Mouse (Mus musculus): Measurements from ENCODE around the gene Dync2h1.
"Not testable (repeated sequence)": the region's sequence is repeated elsewhere in the genome, so short reads cannot be mapped to it uniquely, and the experiment has no call there.

Gene Dync2h1

DNA sequence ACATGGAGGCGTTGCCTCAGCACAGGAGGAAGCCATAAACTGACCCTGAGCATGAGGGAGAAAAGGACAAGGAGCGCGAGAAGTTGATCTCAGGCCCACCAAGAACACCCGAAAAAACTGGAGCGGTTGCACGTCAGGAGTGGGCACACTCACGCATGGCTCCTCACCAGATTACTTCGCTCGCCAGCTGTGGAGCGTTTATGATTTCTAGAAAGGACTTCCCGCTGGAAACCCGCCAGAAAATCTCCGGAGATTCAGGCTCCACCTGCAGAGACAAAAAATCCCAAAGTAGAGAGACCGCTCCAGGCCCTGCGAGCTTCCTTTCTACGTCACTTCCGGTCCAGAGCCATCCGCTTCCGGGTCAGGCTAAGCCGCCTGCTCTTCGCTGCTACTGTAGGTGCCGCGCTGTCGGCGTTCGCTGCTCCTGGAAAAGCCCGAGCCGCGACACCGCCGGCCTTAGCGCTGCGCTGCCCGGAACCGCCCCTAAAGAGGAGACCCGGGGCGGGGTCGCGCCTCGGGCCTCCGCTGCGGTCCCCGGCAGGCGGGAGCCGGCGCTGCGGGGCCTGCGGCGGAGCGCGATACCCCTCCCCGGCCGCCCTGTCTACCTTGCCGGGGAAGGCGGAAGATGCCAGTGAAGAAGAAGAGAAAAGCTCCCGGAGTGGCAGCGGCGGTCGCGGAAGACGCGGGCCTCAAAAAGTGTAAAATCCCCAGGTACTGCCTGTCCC is at the start of gene Dync2h1, which contains the start of gene Dcun1d5:
TSS of gene Dync2h1 (minus strand) at position 275 of the 725 bp plus-strand sequence.
TSS of gene Dcun1d5 (plus strand) at position 349 of the 725 bp plus-strand sequence.
- DNase-seq = peak; percentile 94

GRCm38 (mm10) chr9:7221460-7221859 is 37.2 kb upstream of the Dync2h1 start:
- DNase-seq = no peak

DNA sequence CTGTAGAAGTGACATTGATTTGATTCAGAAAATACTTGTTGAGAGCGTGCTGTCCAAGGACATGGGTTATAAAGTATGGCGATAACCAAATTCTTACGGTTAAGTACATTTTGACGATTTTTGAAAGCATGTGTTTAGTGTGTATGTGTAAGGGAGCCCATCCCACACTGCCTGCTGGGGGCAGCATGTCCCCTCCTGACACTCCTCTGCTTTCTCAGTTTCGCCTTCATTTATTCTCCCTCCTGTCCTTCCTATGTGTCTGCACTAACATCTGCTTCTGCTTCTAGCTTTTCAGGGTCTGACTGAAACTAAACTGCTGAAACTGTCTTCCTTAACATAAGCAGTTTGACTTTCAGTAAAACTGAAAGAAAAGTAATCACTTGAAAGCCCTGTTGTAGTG is 36.8 kb upstream of the Dync2h1 start:
- DNase-seq = no peak

GRCm38 (mm10) chr9:7216240-7216639 is 32.0 kb upstream of the Dync2h1 start:
- DNase-seq = no peak

- not testable (repeated sequence) for DNase-seq
Measured at GRCm38 (mm10) chr9:7190694-7191093, 6.4 kb upstream of the Dync2h1 start.

DNA sequence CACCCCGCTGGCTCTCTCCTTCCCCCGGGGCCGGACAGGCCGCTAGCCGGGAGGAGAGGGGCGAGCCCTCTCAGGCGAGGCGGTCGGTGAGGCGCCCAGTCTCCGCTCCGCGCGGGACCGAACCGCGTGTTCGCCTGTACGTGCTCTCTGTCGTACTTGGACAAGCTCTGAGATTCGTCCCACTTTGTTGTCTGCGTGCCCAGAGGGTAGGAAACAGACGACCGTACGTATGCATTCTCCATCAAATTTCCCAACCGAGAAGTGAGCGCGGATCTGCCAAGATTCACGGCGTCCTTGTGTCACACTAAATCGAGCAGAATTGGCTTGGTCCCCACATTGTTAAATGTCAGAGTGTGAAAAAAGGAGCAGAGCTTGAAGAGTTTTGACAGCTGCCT is 648 bp upstream of the Dync2h1 start:
- DNase-seq = no peak

- peak; percentile 94 for DNase-seq
Measured at GRCm38 (mm10) chr9:7176618-7177610, 7.3 kb downstream of the Dync2h1 start.

DNA sequence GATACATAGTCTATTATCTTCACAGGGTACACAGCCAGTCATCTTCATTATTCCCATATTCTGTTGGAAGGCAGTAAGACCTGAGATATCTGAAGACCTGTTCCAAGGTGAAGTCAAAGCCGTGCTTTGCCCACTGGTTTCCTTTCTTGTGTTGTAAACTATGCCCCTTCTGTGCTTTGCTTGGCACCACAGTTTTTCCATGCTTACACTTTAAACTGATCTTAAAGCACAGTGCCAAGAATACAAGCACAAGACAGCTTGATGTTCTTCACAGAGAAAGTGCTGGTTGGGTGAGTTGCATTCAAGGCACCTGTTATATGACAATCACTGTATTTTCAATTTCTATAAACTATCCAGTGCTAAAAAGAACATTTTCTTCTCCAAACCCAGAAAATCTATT is 10.5 kb downstream of the Dync2h1 start:
- DNase-seq = no peak

DNA sequence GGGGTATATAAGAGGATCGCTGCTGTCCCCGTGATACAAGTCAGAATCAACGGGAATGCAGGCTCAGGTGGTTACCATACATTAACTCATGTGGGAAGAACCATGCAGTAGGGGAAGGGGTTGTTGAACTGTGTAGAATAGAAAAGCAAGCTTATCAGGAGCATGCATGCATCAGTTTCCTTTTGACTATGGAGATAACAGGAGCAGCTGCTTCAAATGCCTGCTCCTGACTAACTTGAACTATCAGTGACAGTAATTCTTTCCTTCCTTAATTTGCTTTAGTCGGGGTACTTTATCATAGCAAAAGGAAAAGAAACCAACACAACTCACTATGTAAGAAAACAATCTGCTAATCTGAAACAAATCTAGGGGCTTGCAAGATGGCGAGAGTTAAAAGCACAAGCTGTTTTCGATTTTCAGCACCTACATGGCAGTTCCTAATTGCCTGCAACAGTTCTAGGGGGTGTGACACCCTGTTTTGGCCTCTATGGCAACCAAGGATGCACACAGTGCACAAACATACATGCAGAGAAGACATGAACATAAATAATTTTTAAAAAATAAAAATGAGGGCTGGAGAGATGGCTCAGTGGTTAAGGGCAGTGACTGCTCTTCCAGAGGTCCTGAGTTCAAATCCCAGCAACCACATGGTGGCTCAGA is 16.8 kb downstream of the Dync2h1 start:
- no peak for DNase-seq

DNA sequence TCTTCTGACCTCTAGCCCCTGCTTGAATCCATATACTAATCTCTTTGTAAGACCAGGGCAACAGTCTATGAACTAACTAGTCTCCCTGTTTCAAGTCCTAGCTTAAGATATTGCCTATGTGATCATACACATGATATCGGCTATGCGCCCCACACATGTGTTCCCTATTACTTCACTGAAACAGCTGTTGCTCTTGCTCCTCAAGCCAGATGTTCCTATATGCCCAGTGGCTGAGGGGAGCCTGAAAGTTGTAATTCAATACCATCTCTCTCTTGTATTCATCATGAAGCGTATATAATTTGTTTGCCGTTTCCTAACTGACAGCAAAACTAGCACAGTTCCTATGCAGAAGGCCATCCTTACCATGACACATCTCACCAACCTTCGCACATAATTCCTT is 23.6 kb downstream of the Dync2h1 start:
- DNase-seq = no peak

- no peak for DNase-seq
Measured at GRCm38 (mm10) chr9:7159718-7160117, 24.5 kb downstream of the Dync2h1 start.

DNA sequence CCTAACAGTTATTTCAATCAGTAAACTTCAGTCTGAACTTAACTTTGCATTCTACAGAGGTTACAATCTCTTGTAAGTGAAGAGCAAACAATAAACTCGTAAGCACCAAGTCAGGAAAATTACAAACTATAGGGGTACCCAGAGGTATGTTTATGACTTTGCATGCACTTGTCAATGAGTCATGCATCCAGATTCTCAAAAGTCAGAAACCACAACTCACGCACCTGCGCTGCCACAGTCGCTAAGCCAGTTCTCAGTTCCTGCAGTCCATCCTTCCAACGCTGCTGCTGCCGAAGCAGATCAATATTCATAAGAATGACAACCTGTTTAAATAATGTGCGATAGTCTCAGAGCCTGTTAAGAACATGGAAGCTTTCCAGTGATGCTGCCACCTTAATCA is 25.6 kb downstream of the Dync2h1 start:
- DNase-seq = no peak

DNA sequence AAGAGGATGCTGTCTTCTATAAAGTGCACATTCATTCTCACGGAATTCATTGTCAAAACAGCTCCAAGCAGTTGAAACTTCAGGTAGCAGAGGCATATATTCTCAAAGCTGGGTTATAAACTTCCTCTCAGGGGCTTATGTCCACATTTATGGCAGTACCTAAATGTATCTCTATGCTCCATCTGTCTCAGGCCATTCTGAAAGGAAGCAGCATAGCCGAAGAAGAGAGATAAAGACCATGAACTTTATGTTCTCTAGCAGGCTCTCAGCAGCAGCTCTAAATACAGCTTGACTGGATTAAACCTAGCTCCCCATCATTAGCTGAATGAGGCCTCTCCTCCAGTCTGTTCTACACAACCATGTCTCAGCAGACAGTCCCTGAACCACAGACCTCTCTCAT is 29.9 kb downstream of the Dync2h1 start:
- DNase-seq = no peak

- no peak for DNase-seq
Measured at GRCm38 (mm10) chr9:7122863-7123262, 61.4 kb downstream of the Dync2h1 start.

DNA sequence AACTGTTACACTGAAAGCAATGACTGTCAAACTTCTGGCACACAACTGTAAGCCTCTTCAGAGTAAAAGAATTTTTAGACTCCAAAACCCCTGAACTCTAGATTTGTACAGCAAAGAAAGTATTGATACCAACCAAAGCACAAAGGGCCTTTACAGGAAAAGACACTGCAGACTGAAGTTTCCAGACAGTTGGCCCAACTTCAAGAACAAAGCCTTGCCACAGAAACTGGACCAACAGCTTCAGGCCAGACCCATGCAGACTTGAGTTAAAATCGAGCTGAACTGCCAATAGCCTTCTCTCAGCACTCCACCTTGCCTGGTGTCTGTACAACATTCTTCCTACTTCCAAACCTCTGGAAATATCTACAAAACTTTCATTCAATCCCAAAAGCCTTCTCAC is 74.1 kb downstream of the Dync2h1 start:
- no peak for DNase-seq

DNA sequence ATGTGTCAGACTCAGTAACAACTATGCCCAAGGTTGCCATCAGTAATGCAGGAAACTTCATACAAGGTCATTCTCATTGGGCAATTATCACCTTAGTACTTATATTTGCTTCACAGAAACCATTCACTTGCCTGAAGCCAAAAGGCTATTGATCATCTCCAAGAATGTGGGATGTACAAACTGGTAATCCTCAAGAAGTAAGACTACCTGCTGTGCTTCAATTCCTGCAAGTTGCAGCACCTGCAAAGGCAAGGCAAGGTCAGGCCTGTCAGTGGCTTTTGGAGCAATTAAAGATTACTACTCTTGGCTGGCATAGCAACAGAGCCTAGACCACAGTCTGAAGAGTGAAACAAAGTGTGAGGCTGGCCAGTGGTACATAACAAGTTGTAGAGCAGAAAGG is 82.9 kb downstream of the Dync2h1 start:
- no peak for DNase-seq

DNA sequence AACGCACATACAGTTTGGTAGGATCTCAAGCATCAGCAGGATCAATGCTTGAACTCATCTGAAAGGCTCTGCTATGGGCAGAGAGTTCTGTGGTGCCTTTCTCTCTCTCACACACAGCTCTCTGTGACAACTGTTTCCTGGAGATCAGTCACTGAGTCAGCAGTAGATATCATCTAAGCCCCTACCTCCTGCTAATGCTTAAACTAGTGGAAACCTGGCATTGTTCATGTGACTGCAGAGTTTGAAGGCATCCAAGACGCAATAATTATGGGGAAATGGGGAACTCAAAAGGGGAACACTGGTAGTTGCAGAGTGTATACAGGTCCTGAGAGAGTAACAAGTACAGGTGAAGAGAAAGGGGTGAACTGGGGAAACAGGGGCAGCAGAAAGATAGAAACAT is 109.6 kb downstream of the Dync2h1 start:
- DNase-seq = no peak

- no peak for DNase-seq
Measured at GRCm38 (mm10) chr9:7070846-7071245, 113.4 kb downstream of the Dync2h1 start.

DNA sequence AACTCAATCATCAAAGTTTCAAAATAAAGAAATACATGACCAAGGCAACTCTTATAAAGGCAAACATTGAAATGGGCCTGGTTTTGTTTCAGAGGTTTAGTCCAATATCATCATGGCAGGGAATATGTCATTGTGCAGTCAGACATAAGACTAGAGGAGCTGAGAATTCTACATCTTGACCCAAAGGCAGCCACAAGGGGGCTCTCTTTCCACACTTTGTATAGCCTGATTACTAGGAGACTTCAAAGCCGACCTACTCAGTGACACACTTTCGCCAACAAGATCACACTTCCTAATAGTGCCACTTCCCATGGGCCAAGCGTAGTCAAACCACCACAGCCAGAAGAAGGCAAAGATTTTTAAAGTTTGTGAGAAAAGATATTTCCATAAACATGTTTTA is 133.7 kb downstream of the Dync2h1 start:
- DNase-seq = peak; percentile 18

DNA sequence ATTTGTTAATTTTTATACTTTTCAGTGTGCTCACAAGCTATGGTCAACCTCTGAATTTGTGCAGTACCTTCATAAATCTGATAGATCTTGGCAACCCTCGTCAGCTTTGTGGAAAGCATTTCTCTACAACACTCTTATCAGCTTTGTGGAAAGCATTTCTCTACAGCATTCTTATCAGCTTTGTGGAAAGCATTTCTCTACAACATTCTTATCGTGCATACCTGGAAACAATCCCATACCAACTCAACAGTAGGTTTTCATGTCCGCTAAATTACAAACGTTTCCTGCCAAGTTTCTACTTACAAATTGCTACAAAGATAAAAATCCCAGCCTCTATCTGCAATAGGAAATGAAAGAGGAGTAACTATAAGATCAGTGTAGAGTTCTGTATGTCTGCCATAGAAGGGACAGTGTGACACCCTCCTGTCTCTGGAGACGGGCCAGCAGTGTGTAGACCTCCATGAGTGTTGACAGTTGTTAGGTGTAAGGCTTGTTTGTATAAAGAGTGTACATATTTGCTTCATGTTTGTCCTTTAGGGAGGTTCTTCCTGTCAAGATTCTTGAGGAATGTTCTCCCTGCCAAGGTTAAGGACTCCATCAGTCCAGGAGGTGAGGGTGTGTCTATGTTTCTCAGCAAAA is 141.5 kb downstream of the Dync2h1 start:
- no peak for DNase-seq

DNA sequence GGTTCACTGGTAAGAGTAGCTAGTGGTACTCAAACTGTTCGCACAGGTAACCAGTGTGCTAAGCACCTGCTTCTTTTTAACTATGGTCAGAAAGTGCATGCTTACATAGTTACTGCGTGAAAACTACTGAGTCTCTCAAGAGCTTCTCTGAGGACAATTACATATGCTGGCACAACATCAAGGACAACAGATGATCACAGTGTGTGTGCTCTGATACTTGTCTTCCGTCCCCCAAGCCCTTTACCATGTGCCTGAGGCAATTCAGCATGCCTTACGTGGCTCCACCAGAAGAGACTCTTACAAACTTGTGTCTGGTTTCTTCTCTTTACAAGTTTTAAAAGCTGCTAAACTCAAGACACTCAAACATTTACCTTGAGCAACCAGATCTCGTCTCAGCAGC is 143.0 kb downstream of the Dync2h1 start:
- DNase-seq = no peak

GRCm38 (mm10) chr9:7032553-7032952 is 151.7 kb downstream of the Dync2h1 start:
- no peak for DNase-seq

DNA sequence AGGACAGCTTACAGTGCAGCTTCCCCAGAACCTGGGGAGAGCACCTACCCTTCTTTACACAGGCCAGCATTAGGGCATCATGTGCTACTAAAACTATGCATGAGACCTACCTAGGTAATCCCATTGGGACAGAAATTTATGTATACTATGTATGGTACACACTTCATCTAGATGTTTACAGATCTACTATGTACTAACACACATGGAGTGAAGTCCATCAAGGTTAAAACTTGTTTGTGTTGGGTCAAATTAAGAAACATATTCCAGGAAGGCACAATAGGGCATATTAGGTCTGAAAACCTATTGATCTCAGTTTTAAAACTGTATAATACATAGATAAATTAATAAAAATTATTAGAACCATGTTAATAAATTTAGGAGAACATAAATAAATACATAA is 168.6 kb downstream of the Dync2h1 start:
- no peak for DNase-seq
